Mouse (Mus musculus): ENCODE measurements around the gene Lefty1.
A peak's percentile ranks its signal among the peaks of the same experiment; 100 is the strongest.
"Not testable (repeated sequence)": the region's sequence is repeated elsewhere in the genome, so short reads cannot be mapped to it uniquely, and the experiment has no call there.

The Lefty1 gene

DNA sequence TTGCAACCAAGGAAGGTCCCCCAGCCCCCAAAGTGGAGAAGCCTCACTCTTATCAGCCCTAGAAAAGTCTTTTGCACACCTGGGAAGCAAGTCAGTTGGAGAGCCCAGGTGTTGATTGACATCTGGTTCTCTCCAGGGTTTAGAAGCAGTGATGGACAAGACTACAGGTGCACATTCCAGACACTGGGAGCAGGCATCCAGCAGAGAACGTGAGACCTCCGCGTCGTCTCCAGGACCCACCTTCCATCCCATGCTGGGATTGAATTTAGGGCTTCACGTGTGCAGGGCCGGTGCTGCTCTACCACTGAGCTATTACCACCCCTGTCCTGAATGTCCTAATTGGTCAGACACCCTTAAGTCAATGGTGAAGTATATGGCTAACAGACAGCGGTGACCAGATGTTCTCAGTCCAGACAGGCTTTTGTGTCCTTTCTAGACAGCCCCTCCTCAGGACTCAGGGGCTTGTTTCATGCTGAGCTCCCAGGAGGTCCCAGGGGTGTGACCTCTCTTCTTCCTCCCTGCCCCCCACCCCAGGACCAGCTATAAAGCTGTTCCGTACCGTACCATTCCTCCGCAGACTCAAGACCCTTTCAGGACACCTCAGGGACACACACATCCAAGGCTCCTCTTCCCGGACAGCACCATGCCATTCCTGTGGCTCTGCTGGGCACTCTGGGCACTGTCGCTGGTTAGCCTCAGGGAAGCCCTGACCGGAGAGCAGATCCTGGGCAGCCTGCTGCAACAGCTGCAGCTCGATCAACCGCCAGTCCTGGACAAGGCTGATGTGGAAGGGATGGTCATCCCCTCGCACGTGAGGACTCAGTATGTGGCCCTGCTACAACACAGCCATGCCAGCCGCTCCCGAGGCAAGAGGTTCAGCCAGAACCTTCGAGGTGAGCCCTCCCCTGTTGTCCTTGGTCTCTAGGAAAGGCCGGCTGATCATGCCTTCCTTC lies at the start of gene Lefty1:
Gene Lefty1 (plus strand): TSS at position 556 of the 953 bp plus-strand sequence.
- DNase-seq (ENCODE audit: low read depth) = no peak

DNA sequence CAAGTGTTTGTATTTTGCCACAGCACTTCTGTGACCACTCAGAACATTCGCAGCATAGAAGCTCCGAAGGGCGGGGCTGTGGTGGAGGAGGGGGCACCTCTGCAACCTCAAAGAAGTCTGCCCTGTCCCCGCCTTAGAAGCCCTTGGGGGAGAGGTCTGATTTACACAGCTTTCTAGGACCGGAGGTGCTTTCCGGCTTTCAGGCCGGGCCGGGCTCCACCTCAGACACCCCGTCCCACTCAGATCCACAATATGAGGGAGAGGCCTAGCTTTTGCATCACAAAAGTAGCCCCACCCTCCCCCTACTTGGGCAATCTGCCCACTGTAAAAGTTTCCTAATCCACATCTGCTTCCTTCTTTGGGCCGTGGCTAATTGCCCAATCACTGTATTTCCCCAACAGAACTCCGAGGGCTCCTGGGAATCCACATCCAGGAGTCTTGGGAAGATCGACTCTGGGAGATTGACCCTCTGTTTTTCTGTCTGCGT lies 46.2 kb upstream of the Lefty1 start:
- no peak for DNase-seq (ENCODE audit: low read depth)

DNA sequence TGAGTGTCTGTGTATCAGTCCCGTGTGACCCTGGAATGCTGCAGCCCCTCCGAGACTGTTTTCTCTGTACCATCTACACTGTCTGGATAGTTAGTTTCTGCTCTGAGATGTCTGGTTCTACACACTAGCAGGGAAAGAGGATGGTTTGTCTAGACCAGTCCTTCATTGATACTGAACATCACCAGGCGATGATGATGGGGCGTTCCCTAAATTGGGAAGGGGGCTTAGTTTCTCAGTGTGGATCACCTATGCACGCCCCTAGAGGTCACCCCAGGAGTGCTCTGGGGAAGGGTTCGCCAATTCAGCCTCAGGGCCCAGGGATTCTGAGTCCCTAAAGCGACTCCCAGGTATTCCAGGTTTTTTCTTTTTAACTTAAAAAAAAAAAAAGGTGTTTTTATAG lies 45.6 kb upstream of the Lefty1 start:
- no peak for DNase-seq (ENCODE audit: low read depth)

DNA sequence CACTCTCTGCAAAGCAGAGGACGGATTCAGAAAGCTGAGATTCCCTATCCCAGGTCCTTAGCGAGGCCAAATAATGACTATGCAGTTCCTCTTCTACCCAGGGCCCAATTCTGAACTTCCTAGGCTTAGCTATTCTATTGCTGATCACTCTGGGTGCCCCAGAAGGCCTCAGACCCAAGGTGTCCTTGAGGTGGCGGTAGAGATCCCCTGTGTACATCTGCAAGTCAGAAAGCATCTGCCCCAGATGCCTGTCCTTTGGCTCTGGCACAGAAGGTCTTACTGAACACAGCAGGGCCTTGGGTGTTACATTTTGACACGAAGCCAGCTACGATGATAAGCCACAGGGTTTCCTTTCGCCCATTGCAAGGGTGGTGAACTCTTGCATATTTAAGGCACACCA lies 45.0 kb upstream of the Lefty1 start:
- peak; percentile 60 for DNase-seq (ENCODE audit: low read depth)

DNA sequence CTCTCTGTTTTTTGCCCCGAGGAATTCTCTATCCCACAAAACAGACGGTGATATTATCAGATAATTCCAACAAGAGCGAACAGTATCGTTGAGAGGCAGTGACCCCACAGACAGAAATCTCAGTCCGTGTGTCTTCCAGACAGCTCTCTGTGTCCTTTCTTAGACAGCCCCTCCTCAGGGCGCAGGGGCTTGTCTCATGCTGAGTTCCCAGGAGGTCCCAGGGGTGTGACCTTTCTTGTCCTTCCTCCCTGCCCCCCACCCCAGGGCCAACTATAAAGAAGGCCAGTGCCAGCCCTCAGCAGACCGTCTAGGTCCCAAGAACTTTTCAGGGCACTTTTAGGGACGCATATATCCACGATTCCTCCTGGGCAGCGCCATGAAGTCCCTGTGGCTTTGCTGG lies 42.0 kb upstream of the Lefty1 start, which contains the start of gene Lefty2:
Gene Lefty2 (plus strand): TSS at position 301 of the 400 bp plus-strand sequence.
- DNase-seq (ENCODE audit: low read depth) = no peak

DNA sequence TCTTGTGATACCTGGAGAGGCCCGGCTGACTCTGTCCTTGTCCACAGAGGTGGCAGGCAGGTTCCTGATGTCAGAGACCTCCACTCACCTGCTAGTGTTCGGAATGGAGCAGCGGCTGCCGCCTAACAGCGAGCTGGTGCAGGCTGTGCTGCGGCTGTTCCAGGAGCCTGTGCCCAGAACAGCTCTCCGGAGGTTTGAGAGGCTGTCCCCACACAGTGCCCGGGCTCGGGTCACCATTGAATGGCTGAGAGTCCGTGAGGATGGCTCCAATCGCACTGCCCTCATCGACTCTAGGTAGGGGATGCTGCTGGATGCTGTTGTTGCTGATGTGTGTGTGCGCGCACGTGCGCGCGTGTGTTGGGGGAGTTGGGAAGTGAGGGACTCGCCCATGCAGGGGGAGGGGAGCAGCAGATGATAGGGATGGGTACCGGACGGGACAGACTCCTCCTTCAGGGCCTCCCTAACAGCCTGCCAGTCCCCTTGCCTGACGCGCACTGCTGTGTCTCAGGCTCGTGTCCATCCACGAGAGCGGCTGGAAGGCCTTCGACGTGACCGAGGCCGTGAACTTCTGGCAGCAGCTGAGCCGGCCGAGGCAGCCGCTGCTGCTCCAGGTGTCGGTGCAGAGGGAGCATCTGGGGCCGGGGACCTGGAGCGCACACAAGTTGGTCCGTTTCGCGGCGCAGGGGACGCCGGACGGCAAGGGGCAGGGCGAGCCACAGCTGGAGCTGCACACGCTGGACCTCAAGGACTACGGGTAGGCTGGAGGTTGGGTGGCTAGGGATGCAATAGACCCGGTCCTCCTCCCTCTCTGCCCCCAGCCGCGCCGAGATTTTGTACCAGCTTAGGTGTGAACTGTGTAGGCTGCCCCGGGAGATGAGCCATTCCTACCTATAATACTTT lies 40.5 kb upstream of the Lefty1 start:
- not testable (repeated sequence) for DNase-seq (ENCODE audit: low read depth)

DNA sequence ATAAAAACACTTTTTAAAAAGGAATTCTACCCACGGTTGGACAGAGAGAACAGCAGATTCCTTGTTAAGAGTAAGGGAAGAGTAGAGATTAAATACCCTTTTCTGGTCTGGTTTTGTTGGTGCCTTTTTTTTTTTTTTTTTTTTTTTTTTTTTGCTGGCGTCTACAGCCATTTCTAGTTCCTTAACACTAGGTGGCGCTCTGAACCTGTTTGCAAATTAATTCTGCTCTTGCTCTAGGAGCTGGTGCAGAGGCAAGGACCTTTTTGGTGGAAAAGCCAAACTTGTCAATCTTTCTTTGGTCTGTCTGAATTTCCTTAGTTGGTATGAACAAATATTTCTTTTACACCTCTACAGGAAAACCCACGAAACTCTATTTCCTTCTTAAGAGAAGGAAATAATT lies 33.7 kb upstream of the Lefty1 start:
- DNase-seq (ENCODE audit: low read depth) = peak; percentile 84

DNA sequence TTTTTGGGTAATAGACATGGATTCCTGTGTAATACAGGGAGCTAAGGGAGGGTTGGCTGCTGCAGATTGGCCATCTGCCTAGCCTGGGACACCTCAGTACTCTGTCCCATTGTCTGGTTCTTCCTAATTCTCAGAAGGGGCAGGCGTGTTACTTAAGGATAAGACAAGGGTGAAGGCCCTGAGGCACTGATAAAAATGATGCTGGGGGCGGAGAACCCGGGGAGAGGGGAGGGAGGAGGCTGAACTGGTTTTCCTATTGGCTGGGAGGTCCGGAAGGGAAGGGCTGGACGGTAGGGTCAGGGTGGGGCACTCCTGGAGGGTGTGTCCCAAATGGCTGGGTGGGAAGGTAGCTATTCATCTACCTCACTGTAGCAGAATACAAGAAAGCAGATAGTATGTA lies 31.9 kb upstream of the Lefty1 start:
- no peak for DNase-seq (ENCODE audit: low read depth)

DNA sequence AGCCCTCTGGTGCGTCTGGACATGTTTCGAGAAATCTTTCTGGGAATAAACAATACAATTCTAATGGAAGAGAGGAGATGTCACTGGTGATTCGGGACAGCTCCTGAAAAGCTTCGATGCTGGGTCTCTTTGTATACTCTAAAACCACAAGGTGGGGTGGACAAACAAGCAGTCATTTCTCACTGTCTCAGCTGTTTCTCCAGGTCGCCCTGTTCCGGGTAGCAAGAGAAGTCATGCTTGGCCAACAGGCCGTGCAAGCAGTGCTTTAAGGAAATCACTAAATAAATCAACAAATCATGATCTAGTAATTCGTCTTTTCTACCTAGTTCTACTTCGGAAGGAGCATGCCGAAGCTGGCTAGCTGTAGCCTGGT lies 31.2 kb upstream of the Lefty1 start:
- DNase-seq (ENCODE audit: low read depth) = no peak

DNA sequence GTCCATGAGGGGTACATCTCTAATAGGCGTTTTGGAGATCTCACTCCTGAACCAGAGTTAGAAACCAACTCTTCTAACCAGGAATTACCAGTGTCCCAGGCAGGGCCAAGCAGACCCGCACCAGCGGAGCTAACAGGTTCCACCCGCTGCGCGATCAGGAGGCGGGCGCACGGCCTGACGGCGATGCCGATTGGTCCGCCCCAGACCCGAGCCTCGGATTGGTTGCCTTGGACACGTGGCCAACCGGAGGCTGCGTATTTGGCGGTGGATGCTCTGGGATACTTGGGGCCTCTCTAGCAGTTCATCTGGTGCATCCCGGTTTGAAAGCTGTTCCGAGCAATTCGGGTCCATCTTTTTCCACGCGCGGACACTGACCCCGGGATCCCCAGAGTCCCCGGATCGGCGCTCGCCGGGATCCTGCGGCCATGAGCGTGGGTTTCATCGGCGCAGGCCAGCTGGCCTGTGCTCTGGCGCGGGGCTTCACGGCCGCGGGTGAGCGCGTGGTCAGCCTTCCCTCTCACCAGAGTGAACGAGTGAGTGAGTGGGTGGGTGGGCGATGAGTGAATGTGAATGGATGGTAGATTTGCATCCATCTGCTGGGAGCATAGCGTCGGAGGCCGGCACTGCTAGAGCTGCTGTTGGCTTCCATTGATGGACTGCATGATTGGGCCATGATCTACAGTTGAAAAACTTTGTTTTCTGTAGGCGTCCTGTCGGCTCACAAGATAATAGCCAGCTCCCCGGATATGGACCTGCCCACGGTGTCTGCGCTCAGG lies 30.6 kb upstream of the Lefty1 start, which contains the start of gene Pycr2:
Gene Pycr2 (plus strand): TSS at position 255 of the 776 bp plus-strand sequence.
- peak; percentile 95 for DNase-seq (ENCODE audit: low read depth)

DNA sequence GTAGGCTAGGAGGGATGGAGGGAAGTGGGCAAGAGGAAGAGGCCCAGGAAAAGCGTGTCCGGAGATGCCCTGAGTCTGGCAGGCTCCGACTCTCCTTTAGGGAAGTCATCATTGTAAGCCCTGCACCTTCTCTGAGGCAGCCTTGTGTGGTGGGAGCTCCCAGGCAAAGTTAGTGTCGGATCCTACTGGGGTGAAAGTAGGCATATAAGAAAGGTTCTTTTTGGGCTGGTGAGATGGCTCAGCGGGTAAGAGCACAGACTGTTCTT lies 30.1 kb upstream of the Lefty1 start:
- DNase-seq (ENCODE audit: low read depth) = no peak

DNA sequence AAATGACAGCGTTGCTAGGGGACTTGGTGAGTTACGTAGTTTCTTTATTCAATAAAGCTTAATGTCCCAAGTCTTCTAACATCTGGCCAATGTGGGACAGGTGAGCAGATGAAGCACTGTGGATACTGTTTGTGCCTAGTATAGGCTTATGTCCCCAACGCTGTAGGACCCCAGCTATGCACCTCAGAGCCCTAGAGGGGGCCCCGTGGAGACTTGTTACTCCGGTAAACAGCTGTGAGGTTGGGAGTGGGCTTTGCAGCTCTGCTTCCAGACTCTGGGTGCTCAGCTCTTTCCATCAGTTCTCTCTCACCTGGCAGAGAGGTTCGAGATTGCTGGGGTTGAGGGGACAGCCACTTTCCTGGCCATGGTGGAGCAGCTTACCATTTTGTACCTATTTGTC lies 29.5 kb upstream of the Lefty1 start:
- no peak for DNase-seq (ENCODE audit: low read depth)

DNA sequence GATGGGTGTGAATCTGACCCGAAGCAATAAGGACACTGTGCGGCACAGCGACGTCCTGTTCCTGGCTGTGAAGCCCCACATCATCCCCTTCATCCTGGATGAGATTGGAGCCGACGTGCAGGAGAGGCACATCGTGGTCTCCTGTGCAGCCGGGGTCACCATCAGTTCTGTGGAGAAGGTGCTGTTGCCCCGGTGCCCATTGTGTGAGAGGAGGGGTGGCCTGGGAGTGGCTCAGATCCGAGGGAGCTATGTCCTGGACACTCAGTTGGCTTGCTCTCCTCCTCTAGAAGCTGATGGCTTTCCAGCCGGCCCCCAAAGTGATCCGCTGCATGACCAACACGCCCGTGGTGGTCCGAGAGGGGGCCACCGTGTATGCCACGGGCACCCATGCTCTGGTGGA lies 28.9 kb upstream of the Lefty1 start:
- DNase-seq (ENCODE audit: low read depth) = no peak

DNA sequence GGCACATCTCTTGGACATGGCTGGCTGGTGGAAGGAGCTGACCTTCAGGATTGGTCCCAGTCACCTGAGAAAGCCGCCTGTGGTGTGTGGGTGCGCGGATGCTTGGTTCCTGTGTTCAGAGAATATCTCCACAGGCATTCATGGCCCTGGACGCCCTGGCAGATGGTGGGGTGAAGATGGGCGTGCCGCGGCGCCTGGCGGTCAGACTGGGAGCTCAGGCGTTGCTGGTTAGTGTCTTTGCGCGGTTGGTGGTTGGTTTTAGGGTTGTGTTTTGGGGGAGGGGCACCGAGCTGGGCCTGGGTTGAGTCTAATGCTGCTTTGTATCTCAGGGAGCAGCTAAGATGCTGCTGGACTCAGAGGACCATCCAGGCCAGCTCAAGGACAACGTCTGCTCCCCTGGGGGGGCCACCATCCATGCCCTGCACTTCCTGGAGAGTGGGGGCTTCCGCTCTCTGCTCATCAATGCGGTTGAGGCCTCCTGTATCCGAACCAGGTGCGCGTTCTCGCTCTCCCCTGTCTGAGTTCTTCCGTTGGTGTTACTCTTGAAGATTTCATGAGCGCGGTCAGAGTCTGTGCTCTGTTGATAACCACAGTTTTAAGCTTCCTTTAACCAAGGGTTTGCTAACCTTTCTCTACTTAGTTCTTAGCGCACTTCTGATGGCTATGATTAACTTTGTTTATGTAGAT lies 28.2 kb upstream of the Lefty1 start:
- peak; percentile 48 for DNase-seq (ENCODE audit: low read depth)

DNA sequence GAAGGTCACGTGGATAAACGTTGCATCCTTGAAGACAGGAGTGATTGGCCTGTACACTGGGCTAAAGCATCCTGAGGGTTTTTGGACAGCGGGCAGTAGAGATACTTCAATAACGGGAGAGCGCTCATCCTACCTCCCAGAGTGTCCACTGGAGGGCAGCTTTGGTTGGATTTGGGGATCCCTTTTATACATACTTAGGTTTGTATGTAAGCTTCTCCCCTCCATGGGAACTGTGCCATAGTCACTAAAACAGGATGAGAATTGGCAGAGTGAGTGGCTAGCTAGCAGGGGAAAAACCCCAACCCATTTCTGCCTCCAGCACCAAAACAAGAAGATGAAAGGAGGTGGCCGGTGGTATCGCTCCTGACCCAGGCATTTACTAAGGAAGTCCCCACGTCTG lies 23.7 kb upstream of the Lefty1 start:
- no peak for DNase-seq (ENCODE audit: low read depth)

DNA sequence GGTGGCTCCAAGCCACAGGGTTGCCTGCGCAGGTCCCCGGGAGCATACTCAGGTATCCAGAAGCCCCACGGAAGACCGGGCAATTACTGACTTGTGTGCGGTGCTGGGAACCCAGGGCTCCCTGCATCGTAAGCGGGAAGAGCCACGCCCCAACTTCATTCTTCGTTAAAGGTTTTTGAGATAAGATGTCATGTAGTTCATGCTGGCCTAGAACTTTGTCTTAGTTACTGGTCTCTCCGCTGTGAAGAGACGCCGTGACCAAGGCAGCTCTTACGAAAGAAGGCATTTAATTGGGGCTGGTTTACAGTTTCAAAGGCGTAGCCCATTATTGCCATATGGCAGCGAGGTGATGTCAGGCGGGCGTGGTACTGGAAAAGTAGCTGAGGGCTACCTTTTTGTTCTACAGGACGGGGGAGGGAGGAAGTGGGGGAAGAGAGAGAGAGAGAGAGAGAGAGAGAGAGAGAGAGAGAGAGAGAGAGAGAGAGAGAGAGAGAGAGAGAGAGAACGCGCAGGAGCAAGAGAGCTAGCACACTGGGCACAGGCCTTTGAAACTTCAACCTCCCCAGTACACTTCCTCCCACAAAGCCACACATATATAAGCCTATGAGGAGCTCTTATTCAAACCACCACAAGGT lies 23.1 kb upstream of the Lefty1 start:
- peak; percentile 87 for DNase-seq (ENCODE audit: low read depth)

DNA sequence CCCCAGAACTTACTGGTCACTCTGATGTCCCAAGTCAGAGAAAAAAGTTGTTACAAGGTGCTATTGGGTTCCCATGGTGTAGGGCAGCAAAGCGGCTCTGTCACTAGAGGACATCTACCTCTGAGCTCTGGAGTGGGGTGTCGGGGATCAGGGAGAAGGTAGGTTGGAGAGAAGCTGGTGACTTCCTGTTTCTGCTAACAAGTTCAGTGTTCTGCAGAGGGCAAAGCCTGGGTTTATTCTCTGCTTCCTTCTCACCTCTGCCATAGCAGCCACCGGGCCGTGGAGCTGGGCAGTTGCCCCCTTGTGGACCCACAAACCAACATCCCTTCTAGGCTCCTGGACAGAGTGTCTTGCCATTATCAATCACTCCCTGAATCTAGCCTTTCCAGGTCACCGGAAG lies 22.0 kb upstream of the Lefty1 start:
- peak; percentile 55 for DNase-seq (ENCODE audit: low read depth)

DNA sequence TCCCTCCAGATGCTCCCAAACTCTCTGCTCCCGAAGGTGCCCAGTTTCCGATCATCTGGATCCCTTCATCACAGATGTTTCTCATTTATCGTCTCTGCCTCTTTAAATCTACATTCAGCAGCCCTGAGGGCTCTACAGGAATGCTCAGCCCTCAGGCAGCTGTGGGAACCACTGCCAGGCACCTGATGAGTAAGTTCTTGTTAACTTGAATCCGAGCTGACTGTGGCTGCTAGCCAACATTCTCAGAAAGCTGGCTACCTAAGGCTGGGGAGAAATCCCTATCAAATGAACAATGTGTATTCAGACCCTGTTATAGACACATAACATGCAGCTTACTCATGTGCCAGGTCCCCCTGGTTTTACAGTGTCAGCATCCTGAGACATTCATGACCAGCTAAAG lies 21.0 kb upstream of the Lefty1 start:
- no peak for DNase-seq (ENCODE audit: low read depth)

DNA sequence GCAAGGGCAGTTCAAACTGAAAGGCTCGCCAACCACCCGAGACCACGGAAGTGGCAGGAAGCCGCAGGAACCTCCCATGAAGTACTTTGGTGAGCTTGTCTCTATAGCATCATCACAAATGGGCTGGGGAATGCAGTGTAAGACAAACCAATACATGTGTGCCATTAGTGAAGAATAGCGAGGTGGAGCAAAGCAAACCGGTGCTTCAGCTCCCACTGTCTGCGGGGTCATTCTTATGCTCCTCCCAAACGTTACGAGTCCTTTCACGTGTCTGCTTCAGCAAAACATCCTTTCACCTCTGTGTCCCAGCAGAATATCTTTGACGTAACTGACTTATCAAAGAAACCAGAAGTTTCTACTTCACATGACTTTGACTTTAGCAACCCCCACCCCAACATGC lies 18.4 kb upstream of the Lefty1 start:
- DNase-seq (ENCODE audit: low read depth) = peak; percentile 86

DNA sequence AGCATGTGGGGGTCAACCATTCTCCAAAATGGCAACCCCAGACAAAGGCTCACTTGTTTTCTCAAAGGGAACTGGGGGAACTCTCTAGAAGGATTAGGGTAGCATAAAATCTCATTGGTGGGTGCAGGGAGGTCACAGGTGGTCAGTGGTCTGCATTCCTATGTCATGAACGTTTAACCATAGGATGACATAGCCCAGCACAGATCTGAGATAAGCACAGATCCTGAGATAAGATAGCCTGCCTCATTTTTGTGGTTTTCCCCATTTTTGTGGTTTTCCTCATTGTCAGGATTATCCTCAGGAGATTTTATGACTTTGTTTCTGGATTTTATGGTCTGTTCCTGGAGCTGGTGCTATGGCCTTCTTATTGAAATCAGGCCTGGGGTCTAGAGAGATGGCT lies 17.8 kb upstream of the Lefty1 start:
- no peak for DNase-seq (ENCODE audit: low read depth)

DNA sequence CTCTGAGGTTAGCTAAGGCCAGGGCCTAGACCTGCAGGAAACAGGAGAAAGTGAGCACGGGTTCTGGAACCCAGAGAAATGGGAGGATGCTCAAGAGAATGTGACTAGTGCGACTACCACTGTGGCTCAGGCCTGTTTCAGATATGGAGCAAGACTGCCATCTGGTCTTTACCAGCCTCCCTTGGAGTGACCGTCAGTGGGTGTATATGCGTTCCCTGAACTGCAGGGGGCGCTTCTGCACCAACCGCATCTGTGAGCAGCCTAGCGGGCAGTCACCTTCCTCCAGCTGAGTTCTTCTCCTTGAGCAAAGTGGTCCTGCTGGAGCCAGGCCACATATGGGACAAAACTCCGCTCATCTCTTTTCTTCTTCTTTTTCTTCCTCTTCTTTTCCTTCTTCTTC lies 15.1 kb upstream of the Lefty1 start:
- no peak for DNase-seq (ENCODE audit: low read depth)
